Mouse (Mus musculus) brain, embryonic 14.5 days (tissue): ENCODE results near the gene Jup.

Experiments used
- CTCF ChIP-seq: fragments of 200-500 bp; IDR thresholded peaks from 2 replicates; pipeline ENCODE4 v1.5.1; 2012; ENCODE audit warnings: inconsistent platforms, mild to moderate bottlenecking, moderate library complexity, borderline replicate concordance; ENCODE audit not compliant: insufficient read depth, insufficient read length; ENCODE audit errors: extremely low read depth
- POLR2A ChIP-seq: fragments of 200-500 bp; IDR thresholded peaks from 2 replicates; pipeline ENCODE4 v1.6.1; 2012; ENCODE audit warnings: mild to moderate bottlenecking, inconsistent platforms, borderline replicate concordance; ENCODE audit not compliant: poor library complexity, insufficient read depth, insufficient read length, severe bottlenecking; ENCODE audit errors: extremely low read depth

DNA sequence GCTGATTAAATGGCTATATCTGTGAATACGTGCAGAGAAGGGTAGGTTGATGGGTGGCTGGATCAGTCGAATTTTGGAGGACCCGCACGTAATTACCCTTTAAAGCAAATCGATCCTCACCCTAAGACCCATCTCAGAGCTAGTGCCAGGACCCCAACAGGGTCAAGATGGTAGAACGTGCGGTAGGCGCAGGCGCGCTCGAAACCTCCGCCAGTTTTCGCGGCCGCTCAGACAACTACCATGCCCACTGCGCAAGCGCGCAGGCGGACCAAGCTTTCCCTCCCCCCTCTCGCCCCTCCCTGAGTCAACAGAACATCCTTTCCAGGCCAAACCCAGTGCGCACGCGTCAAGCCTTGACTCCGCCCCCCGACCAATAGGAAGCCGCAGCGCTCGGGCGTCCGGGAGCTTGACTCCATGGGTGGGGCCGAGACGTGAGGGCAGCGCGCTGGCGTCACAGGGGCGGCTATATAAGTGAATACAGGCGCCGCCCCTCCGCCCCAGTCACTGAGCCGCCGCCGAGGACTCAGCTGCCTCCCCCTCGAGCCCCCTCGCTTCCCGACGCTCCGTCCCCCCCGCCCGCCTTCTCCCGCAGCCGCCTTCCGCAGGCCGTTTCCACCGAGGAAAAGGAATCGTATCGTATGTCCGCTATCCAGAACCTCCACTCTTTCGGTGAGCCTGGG, 77.9 kb downstream of the Jup start, which contains the start of gene Eif1:
- TF ChIP-seq CTCF (no peak), POLR2A (peak; percentile 89)
